Mouse (Mus musculus) Patski (cell line): ENCODE measurements at regions not wholly inside any gene's neighbourhood (a gene's known extent, or its start where the extent isn't known, plus 50 kb on each side); places are given as distances from the start of the nearest gene placed in this dataset.

ENCODE experiments used
- ATAC-seq: fragments of 100-300 bp; one replicate; pipeline ENCODE4 v1.8.0; 2021
- CTCF ChIA-PET: fragments of 350-600 bp; sonication (Branson Sonifier 250); formaldehyde crosslinking; loops from one replicate; lab custom pipeline; 2022; ENCODE audit warnings: inconsistent platforms; lab: Charles Lee
- POLR2A ChIA-PET: fragments of 350-600 bp; sonication (Branson Sonifier 250); formaldehyde crosslinking; loops from one replicate; lab custom pipeline; 2022; ENCODE audit warnings: antibody characterized with exemption, inconsistent platforms; lab: Charles Lee
- DNase-seq: peaks from one replicate; pipeline ENCODE4 v3.0.0-alpha.2; 2011; ENCODE audit warnings: low read depth, low spot score
- H3K27me3 ChIP-seq: fragments of 371-371 bp; one replicate; pipeline ENCODE4 v1.5.1; 2021
- CTCF ChIP-seq: fragments of 100-300 bp; IDR thresholded peaks from one replicate; pipeline ENCODE4 v1.5.1; 2021
- in situ Hi-C: fragments of 300-500 bp; cut with MboI; formaldehyde crosslinking; loops from 3 replicates; pipeline ENCODE4 v1.11.1; 2018; ENCODE audit warnings: low pct_unique_long_range_greater_than_20kb, mixed read lengths

GRCm38 (mm10) chr14:49838410-49838809 is 55.2 kb upstream of the Armh4 start:
- ChIA-PET CTCF (no interaction called here), POLR2A (no interaction called here)
- in situ Hi-C loops = loop anchor here (25.0 kb wide), 1 partner anchor 949 kb away; the partner anchor contains the start of gene Ttc5
- no peaks in the 10 kb centered on the region for H3K27me3 ChIP-seq
- ATAC-seq = no peak
- TF ChIP-seq CTCF = no peak
- no peak for DNase-seq

- TF ChIP-seq CTCF = no peak
- in situ Hi-C loops = loop anchor here (25.0 kb wide), 1 partner anchor 953 kb away; the partner anchor contains the start of gene Ttc5
- POLR2A ChIA-PET = no interaction called here
- ATAC-seq (no peak), DNase-seq (no peak)
- CTCF ChIA-PET = no interaction called here
- H3K27me3 ChIP-seq = no peaks in the 10 kb centered on the region
These were observed 51.5 kb upstream of the Armh4 start for GRCm38 (mm10) chr14:49834695-49835094.
